In the genomic region with DNA sequence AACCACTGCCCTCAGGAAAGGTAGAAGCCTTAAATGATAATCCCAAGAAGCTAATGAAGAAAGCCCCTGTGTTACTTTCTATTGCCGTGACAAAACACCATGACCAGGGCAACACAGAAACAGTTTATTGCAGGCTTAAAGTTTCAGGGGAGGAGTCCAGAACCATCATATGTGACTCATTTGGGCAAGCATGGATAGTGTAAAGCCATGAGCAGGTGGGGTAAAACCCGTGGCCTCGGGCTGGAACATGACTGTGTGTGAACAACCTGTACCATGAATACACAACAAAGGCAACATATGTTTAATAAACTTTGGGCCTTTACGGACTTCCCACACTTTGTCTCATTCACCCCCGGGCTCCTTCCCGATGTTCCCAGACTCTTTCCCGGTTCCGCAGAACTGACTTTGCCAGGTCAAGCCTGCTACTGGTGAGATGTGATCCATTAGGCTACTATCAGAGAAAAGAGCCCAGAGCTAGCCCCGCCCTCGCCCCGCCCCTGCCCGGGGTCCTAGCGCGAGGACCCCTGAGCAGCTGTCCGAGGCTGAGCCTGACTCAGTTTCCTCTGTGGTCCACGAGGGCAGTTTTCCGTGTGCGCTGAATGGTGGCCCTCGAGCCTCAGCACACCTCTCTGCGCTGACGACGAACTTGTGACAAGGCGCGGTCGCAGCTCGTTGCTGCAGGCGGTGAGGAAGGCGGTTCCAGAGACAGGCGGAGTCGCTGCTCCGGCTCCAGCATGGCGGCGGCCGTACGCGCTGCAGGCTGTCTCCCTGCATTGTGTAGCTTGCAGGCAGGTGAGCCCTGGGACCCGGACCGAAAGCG, we compare ENCODE assay signal across 8 mouse cellular contexts. TPM values are rescaled to one million over a fixed set of nuclear protein-coding genes. Genes with fewer than 3 reads are reported as not detected.
DNase-seq lines count a peak whose midpoint lies in the region; ATAC-seq lines count a peak whose summit lies in the region.

A gene (minus strand): TSS at position 401 of the 820 bp plus-strand sequence.
A gene (plus strand): TSS at position 529 of the 820 bp plus-strand sequence.

- no peaks in the 10 kb centered on the region for H3K9me3 ChIP-seq in heart, embryonic 13.5 days
- H3K9me3 ChIP-seq in liver, embryonic 12.5 days (replicated peaks), result no peaks in the 10 kb centered on the region
- H3K9me3 ChIP-seq in stomach, embryonic 15.5 days, result no peaks in the 10 kb centered on the region

- peaks cover 13% of the 10 kb centered on the region for H3K36me3 ChIP-seq in heart, embryonic 13.5 days
- peaks cover 13% of the 10 kb centered on the region for H3K36me3 ChIP-seq in liver, embryonic 12.5 days
- H3K36me3 ChIP-seq in stomach, embryonic 15.5 days, result no peaks in the 10 kb centered on the region

- peak within 1 kb of the TSS; percentile 92 for H3K27ac ChIP-seq in brown adipose tissue, adult 24 weeks (replicated peaks; ENCODE audit: low read depth, low read length)
- peak within 1 kb of the TSS; percentile 81 for H3K27ac ChIP-seq in heart, embryonic 13.5 days (replicated peaks)
- H3K27ac ChIP-seq in liver, embryonic 12.5 days, result peak within 1 kb of the TSS; percentile 87
- peak within 1 kb of the TSS; percentile 91 for H3K27ac ChIP-seq in stomach, embryonic 15.5 days

- peak within 1 kb of the TSS; percentile 76 for H3K4me2 ChIP-seq in heart, embryonic 13.5 days
- peak within 1 kb of the TSS; percentile 78 for H3K4me2 ChIP-seq in liver, embryonic 12.5 days
- peak within 1 kb of the TSS; percentile 69 for H3K4me2 ChIP-seq in stomach, embryonic 15.5 days

- peaks cover 2% of the 10 kb centered on the region; the same call in 1 of the 2 replicates for H3K4me1 ChIP-seq in brown adipose tissue, adult 24 weeks (ENCODE audit: control insufficient read depth, insufficient read depth, insufficient read length, low read length)
- H3K4me1 ChIP-seq in heart, embryonic 13.5 days, result peaks cover 39% of the 10 kb centered on the region
- peaks cover 46% of the 10 kb centered on the region for H3K4me1 ChIP-seq in liver, embryonic 12.5 days
- peaks cover 9% of the 10 kb centered on the region; the same call in 1 of the 2 replicates for H3K4me1 ChIP-seq in stomach, embryonic 15.5 days

- peak within 1 kb of the TSS; percentile 69 for H3K4me3 ChIP-seq in brown adipose tissue, adult 24 weeks (ENCODE audit: insufficient read depth, low read depth, low read length)
- H3K4me3 ChIP-seq in heart, embryonic 13.5 days, result peak within 1 kb of the TSS; percentile 99
- peak within 1 kb of the TSS; percentile 87 for H3K4me3 ChIP-seq in liver, embryonic 12.5 days
- peak within 1 kb of the TSS; percentile 93 for H3K4me3 ChIP-seq in stomach, embryonic 15.5 days (replicated peaks)

- H3K27me3 ChIP-seq in heart, embryonic 13.5 days (replicated peaks), result no peaks in the 10 kb centered on the region
- H3K27me3 ChIP-seq in liver, embryonic 12.5 days (replicated peaks), result no peaks in the 10 kb centered on the region
- no peaks in the 10 kb centered on the region for H3K27me3 ChIP-seq in stomach, embryonic 15.5 days (replicated peaks)

- H3K9ac ChIP-seq in heart, embryonic 13.5 days, result peak within 1 kb of the TSS; percentile 92
- peak within 1 kb of the TSS; percentile 76 for H3K9ac ChIP-seq in liver, embryonic 12.5 days
- H3K9ac ChIP-seq in stomach, embryonic 15.5 days, result peak within 1 kb of the TSS; percentile 72

- peak; percentile 59 for ATAC-seq in heart, embryonic 13.5 days (ENCODE audit: extremely low read depth, insufficient number of reproducible peaks, low FRiP score, low TSS enrichment)
- ATAC-seq in liver, embryonic 12.5 days, result peak; percentile 84
- ATAC-seq in stomach, embryonic 15.5 days (ENCODE audit: insufficient read depth, low FRiP score, low read depth), result peak; percentile 85

- 5% methylated on average over 39 of the region's 39 CpGs for WGBS in heart, embryonic 13.5 days
- WGBS in liver, embryonic 12.5 days (ENCODE audit: insufficient replicate concordance), result 4% methylated on average over 39 of the region's 39 CpGs
- 4% methylated on average over 39 of the region's 39 CpGs for WGBS in stomach, embryonic 15.5 days

- DNase-seq in CD4-positive, CD25-positive, alpha-beta regulatory T cell, adult 2 months (ENCODE audit: low read depth, low spot score), result peak; percentile 88
- peak; percentile 49 for DNase-seq in fat pad, adult 2 months (ENCODE audit: extremely low read depth, low read depth, low spot score)
- peak; percentile 93 for DNase-seq in kidney, postnatal 10 days
- DNase-seq in natural killer cell, adult 2 months (ENCODE audit: low spot score in 2 of 2), result peak; percentile 84 to 87

RNA-seq across cellular contexts. Expression of the first gene that starts in this region (rescaled TPM):
- 2.1 TPM in 2 replicates for polyA plus RNA-seq in brown adipose tissue, adult 24 weeks (2012; ENCODE audit: insufficient read depth, insufficient read length, missing spikeins)
- polyA plus RNA-seq in heart, embryonic 13.5 days (2015; fragmentation: Nextera tagmentation; extraction: Ambion mirVana), result 1.8 and 2.5 TPM in 2 replicates
- polyA plus RNA-seq in liver, embryonic 12.5 days (2016; fragmentation: Nextera tagmentation; extraction: Ambion mirVana), result 1.8 and 2.0 TPM in 2 replicates
- 4.0 and 4.3 TPM in 2 replicates for polyA plus RNA-seq in stomach, embryonic 15.5 days (2015; fragmentation: Nextera tagmentation; extraction: Ambion mirVana)

RNA-seq across cellular contexts. Expression of the second gene that starts in this region (rescaled TPM):
- 238 and 284 TPM in 2 replicates for polyA plus RNA-seq in brown adipose tissue, adult 24 weeks (2012; ENCODE audit: insufficient read depth, insufficient read length, missing spikeins)
- polyA plus RNA-seq in heart, embryonic 13.5 days (2015; fragmentation: Nextera tagmentation; extraction: Ambion mirVana), result 123 and 136 TPM in 2 replicates
- polyA plus RNA-seq in liver, embryonic 12.5 days (2016; fragmentation: Nextera tagmentation; extraction: Ambion mirVana), result 132 and 134 TPM in 2 replicates
- 127 and 136 TPM in 2 replicates for polyA plus RNA-seq in stomach, embryonic 15.5 days (2015; fragmentation: Nextera tagmentation; extraction: Ambion mirVana)

Comparison
In these comparisons a context has a peak if more than half of its experiments do, and no peak if none do; other contexts are left out.
1. Peak in every context shown above with its lines: DNase-seq, ATAC-seq, H3K4me3 ChIP-seq and H3K27ac ChIP-seq.